Comparison of ENCODE assay signal across 10 mouse cellular contexts in the genomic region with DNA sequence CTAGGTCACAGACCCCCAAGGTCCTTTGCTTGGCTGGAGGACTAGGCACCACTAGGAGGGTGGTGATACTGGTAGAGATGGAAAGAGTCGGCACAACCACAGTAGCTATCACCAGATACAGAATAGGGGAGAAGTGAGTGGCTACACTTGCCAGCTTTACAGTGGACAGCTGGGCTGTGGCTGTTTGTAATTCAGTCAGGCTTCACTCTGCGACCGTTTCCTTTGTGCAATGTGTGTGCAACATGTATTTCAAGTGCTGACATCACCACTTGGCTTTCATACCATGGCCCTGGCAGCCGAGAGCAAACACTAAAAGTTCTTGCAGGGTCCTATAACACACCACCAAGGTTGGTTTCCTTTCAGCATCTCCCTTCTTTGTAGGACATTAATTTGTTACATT.
DNase-seq lines count a peak whose midpoint lies in the region; ATAC-seq lines count a peak whose summit lies in the region.
"Had no signal": no experiment of that assay in that cellular context is flagged by ENCODE, and none has a peak within 500 bp of the region (broad histone marks: within the 10 kb centered on the region; RNA-seq: fewer than 3 reads in every experiment).

No protein-coding gene starts in this region.

- ATAC-seq in erythroid progenitor cell, adult 5-6 weeks (replicated peaks; ENCODE audit: low FRiP score, poor library complexity, severe bottlenecking) = no peak
- ATAC-seq: midbrain, embryonic 16.5 days had no signal

- DNase-seq in heart, adult 11 months = peak; percentile 90
- DNase-seq in heart, adult 8-10 months (ENCODE audit: low spot score) = no peak
- DNase-seq in MN1 (ENCODE audit: low spot score) = peak; percentile 70
- peak; percentile 30 for DNase-seq in gastrocnemius, postnatal 14 days
- DNase-seq in lung, postnatal 10 days = peak; percentile 86
- no peak for DNase-seq in embryo, embryonic 10 days (ENCODE audit: low spot score)
- DNase-seq in kidney, postnatal 14 days = no peak
- DNase-seq: kidney, adult 11 months had no signal

- intact Hi-C loops in gastrocnemius, postnatal 14 days (cut with DNase I; ENCODE audit: low total_unique reads) = no loop called here

Comparison
In these comparisons a context has a peak if more than half of its experiments do, and no peak if none do; other contexts are left out.
1. DNase-seq: peak in heart, adult 11 months (single experiment), MN1 (single experiment), gastrocnemius, postnatal 14 days (single experiment) and lung, postnatal 10 days (single experiment); none in heart, adult 8-10 months (single experiment), embryo, embryonic 10 days (single experiment) and kidney, postnatal 14 days (single experiment).